Mouse (Mus musculus) heart, adult 2 months (tissue): Measurements from ENCODE around the gene Atp6v1g1. TPM values are rescaled to one million over a fixed set of nuclear protein-coding genes. Genes with fewer than 3 reads are reported as not detected.

Experiments used
- DNase-seq, 2 experiments: peaks; one replicate each; pipeline ENCODE4 v3.0.0; 2021
- H3K27ac ChIP-seq: fragments of 200-600 bp; 2 replicates; pipeline ENCODE4 v1.8.1; 2022
- H3K27me3 ChIP-seq: fragments of 200-500 bp; 2 replicates; pipeline ENCODE4 v1.6.1; 2012; ENCODE audit warnings: mild to moderate bottlenecking, low read length, inconsistent platforms, mixed read lengths; ENCODE audit not compliant: control insufficient read depth, insufficient read depth
- H3K36me3 ChIP-seq: fragments of 200-500 bp; 2 replicates; pipeline ENCODE4 v1.6.1; 2012; ENCODE audit warnings: low read length, inconsistent platforms; ENCODE audit not compliant: control insufficient read depth, insufficient read depth
- H3K4me1 ChIP-seq: fragments of 200-500 bp; 2 replicates; pipeline ENCODE4 v1.6.1; 2011; ENCODE audit warnings: low read length; ENCODE audit not compliant: control insufficient read depth, insufficient read depth
- H3K4me3 ChIP-seq: fragments of 200-600 bp; 2 replicates; pipeline ENCODE4 v1.8.1; 2022
- H3K79me2 ChIP-seq: fragments of 200-500 bp; replicated peaks from 2 replicates; pipeline ENCODE4 v1.6.1; 2012; ENCODE audit warnings: mild to moderate bottlenecking, inconsistent platforms, low read length, moderate library complexity, mixed read lengths; ENCODE audit not compliant: control insufficient read depth, insufficient read depth
- H3K9ac ChIP-seq: fragments of 200-500 bp; 2 replicates; pipeline ENCODE4 v1.6.1; 2012; ENCODE audit warnings: low read depth, mild to moderate bottlenecking, control low read depth, inconsistent platforms, low read length, mixed read lengths
- CTCF ChIP-seq: fragments of 200-600 bp; IDR thresholded peaks from 2 replicates; pipeline ENCODE4 v1.8.1; 2022; ENCODE audit warnings: antibody characterized with exemption, mild to moderate bottlenecking, moderate library complexity
- EP300 ChIP-seq: fragments of 200-500 bp; IDR thresholded peaks from 2 replicates; pipeline ENCODE4 v1.6.1; 2011; ENCODE audit warnings: low read depth, low read length, control low read depth; ENCODE audit not compliant: insufficient read depth
- POLR2A ChIP-seq: fragments of 200-500 bp; IDR thresholded peaks from 2 replicates; pipeline ENCODE4 v1.6.1; 2011; ENCODE audit warnings: mild to moderate bottlenecking, low read depth, low read length, control low read depth; ENCODE audit not compliant: insufficient read depth
- WGBS: fragments of 180-500 bp; shearing (Covaris S2); methylation state at CpG from one replicate; pipeline ENCODE4 v1.1.7; 2018; 5-methylcytosine and 5-hydroxymethylcytosine counted together
- intact Hi-C: fragments of 180-260 bp; cut with DNase I; formaldehyde crosslinking; loops from one replicate; pipeline ENCODE4 v1.15.1; 2025
- polyA plus RNA-seq: library from polyadenylated mRNA; depleted of rRNA; stranded (reverse); fragments of >200 nt; gene quantifications from 2 replicates; pipeline ENCODE4 v1.2.3, GENCODE M21; 2012; rRNA removed
- total RNA-seq, 2 experiments: library from RNA; stranded (reverse); gene quantifications; 2 replicates each; pipeline ENCODE4 v1.2.3; 2021

The Atp6v1g1 gene
- total and polyA plus RNA-seq, 3 experiments: 53.6 to 164 (median 138) TPM

DNA sequence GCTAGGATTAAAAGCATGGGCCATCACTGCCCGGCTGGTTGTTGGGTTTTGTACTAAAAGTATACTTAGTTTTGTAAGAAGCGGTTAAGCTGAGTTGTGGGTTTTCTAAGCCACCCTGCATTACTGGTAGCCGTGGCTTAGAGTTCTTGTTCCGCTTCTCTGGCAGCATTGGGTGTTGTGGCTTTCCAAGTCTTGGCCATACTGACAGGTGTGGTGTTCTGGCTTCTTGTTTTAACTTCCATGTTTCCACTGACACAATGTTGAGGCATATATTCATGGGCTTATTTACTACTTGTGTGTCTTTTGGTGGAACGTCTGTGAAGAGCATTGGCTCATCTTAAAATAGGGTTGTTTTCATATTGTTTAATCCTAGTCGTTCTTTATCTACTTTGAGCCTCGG is 45.4 kb downstream of the Atp6v1g1 start:
- intact Hi-C loops: no loop called here

DNA sequence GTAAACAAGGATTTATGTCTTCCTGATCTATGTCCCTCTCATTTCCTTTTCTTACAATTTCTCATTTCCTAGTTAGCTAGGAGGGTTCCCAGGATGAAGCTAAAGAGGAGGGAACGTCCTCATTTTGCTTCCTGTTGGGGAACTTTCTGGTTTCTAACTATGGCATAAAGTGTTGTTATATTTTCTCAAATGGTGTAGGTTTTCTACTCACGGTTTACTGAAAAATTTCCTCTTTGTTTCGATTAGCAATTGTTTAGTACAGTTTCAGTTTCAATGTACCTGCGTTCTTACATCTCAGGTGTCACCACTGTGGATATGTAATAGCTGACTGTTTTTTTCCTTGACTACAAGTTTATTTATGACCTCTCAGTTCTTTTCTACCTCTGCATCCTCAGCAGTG is 46.0 kb downstream of the Atp6v1g1 start:
- Histone ChIP-seq H3K4me1 (peaks cover 6% of the 10 kb centered on the region), H3K79me2 (no peaks in the 10 kb centered on the region), H3K4me3 (no peak overlapping the region), H3K27me3 (no peaks in the 10 kb centered on the region), H3K9ac (no peak overlapping the region), H3K36me3 (peaks cover 2% of the 10 kb centered on the region; the same call in 1 of the 2 replicates), H3K27ac (no peak overlapping the region)
- no peak for DNase-seq
- 66% methylated on average over 4 of the region's 4 CpGs for WGBS
- intact Hi-C loops: no loop called here
- TF ChIP-seq CTCF: no peak
- no peak for TF ChIP-seq EP300
- no peak for TF ChIP-seq POLR2A

More for the DNA sequence above, 45.4 kb downstream of the Atp6v1g1 start:
- no peaks in the 10 kb centered on the region for H3K79me2 ChIP-seq
- H3K27me3 ChIP-seq: no peaks in the 10 kb centered on the region
- peaks cover 3% of the 10 kb centered on the region for H3K4me1 ChIP-seq
- TF ChIP-seq POLR2A (no peak), EP300 (no peak), CTCF (no peak)
- no peak for DNase-seq
- WGBS: 75% methylated on average over 7 of the region's 7 CpGs
- H3K4me3 ChIP-seq: no peak overlapping the region
- no peak overlapping the region for H3K9ac ChIP-seq
- peaks cover 2% of the 10 kb centered on the region; the same call in 1 of the 2 replicates for H3K36me3 ChIP-seq
- H3K27ac ChIP-seq: no peak overlapping the region

DNA sequence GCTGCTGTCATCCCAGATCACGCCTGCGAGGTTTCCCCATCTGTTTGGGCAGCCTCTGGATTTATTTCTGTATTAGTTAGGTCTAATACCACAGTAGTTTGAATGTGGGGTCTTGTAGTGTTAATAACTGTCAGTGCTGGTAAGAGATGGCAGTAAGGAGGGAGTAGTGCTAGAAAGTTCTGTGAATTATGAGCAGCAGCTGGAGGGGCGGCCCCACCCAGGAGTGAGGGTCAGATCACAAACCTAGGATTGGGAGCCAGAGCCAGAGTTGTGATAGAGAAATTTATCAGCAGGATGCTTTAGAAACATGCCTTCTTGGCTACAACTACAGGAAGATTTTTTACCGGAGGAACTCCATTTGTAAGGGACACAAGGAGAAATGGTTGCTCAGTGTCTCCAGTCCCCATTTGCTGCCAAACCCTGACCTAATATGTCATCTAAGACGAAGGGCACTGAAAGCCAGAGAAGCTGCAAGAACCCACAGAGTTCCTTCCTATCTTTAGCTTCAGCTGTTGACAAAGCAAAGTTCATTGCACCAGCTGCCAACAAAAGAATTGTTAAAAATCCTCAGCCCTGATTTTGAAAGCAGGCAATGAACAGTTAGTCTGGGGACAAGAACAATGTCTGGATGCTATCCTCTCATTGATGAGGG is 50.0 kb downstream of the Atp6v1g1 start:
- H3K4me1 ChIP-seq: peaks cover 6% of the 10 kb centered on the region
- no peaks in the 10 kb centered on the region for H3K79me2 ChIP-seq
- WGBS: 42% methylated on average over 5 of the region's 5 CpGs
- TF ChIP-seq POLR2A (no peak), EP300 (no peak), CTCF (no peak)
- no peak overlapping the region for H3K9ac ChIP-seq
- H3K27me3 ChIP-seq: no peaks in the 10 kb centered on the region
- H3K36me3 ChIP-seq: peaks cover 2% of the 10 kb centered on the region; the same call in 1 of the 2 replicates
- peak in 1 of 2 experiments; percentile 37 for DNase-seq
- H3K4me3 ChIP-seq: no peak overlapping the region
- intact Hi-C loops: no loop called here
- H3K27ac ChIP-seq: peak overlapping the region; percentile 3; the same call in 1 of the 2 replicates

DNA sequence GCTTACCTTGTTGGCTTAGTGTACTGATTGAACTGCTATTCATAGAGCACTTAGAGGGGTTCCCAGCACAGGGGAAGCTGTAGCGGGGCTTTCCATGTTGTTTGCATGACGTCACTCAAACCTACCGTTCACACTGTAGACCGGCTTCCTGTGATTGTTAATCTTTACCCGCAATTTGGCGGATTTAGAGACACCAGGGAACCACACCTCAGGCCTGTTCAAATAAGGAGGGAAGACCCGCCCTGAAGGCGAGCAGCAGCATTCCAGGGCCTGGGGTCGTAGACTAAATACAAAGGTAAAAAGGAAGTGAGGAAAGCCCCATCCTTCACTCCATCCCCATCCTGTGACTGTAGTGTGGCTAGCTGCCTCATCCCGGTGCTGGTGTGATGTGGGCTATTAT is 50.7 kb downstream of the Atp6v1g1 start:
- TF ChIP-seq POLR2A (no peak), EP300 (no peak), CTCF (no peak)
- Histone ChIP-seq H3K27me3 (no peaks in the 10 kb centered on the region), H3K9ac (no peak overlapping the region), H3K27ac (no peak overlapping the region), H3K4me1 (peaks cover 6% of the 10 kb centered on the region), H3K4me3 (no peak overlapping the region), H3K79me2 (no peaks in the 10 kb centered on the region), H3K36me3 (peaks cover 2% of the 10 kb centered on the region; the same call in 1 of the 2 replicates)
- WGBS: 35% methylated on average over 10 of the region's 10 CpGs
- no peak for DNase-seq
- intact Hi-C loops: no loop called here

DNA sequence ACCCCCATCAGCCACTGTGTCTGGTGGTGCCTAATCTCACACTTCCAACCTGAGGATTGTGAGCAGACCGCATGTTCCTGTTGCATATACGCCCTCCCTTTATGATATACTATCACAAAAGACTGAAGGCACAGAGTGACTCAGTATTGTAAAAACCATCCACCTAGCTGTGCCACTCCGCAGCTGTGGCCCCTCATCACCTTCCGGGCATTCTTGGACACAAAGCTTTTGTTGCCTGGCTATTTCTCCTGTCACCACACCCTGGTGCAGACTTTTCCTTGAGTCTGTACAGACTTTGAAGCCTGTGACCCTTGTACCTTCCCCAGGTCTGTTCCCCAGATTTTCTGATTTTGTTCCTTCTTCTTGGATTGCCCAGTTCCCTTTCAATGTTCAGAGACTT is 51.4 kb downstream of the Atp6v1g1 start:
- no peaks in the 10 kb centered on the region for H3K79me2 ChIP-seq
- no peak for TF ChIP-seq CTCF
- TF ChIP-seq EP300: no peak
- no peak for TF ChIP-seq POLR2A
- H3K4me3 ChIP-seq: no peak overlapping the region

More for the DNA sequence above, 51.4 kb downstream of the Atp6v1g1 start:
- Histone ChIP-seq H3K27ac (no peak overlapping the region), H3K27me3 (no peaks in the 10 kb centered on the region), H3K36me3 (peaks cover 2% of the 10 kb centered on the region; the same call in 1 of the 2 replicates), H3K4me1 (peaks cover 6% of the 10 kb centered on the region), H3K9ac (no peak overlapping the region)
- no peak for DNase-seq
- intact Hi-C loops: loop anchor here (2.0 kb wide), 1 partner anchor 37 kb away; the partner anchor contains the start of gene Tmem268
- 97% methylated on average over 4 of the region's 4 CpGs for WGBS

Other genes with a start within 250 kb of the Atp6v1g1 start
- under 1 TPM; 0.41 to 0.65 TPM for gene Orm1, start 200.2 kb upstream of the Atp6v1g1 start, total RNA-seq
- gene Orm1, start 200.2 kb upstream of the Atp6v1g1 start, polyA plus RNA-seq: 3.0 and 4.2 TPM in 2 replicates
- 1 to 10 TPM; 2.7 to 3.6 TPM for gene Orm3, start 188.6 kb upstream of the Atp6v1g1 start, total RNA-seq
- gene Orm3, start 188.6 kb upstream of the Atp6v1g1 start, polyA plus RNA-seq: 0.41 TPM in 1 of 2 replicates, not detected in the other
- gene Orm2, start 182.3 kb upstream of the Atp6v1g1 start, total RNA-seq: not detected
- 0.73 TPM in 1 of 2 replicates, not detected in the other for gene Orm2, start 182.3 kb upstream of the Atp6v1g1 start, polyA plus RNA-seq
- 1 to 10 TPM; 3.5 to 3.9 TPM for gene Akna, start 141.4 kb upstream of the Atp6v1g1 start, total RNA-seq
- gene Akna, start 141.4 kb upstream of the Atp6v1g1 start, polyA plus RNA-seq: 3.4 and 4.8 TPM in 2 replicates
- gene Whrn, start 48.8 kb upstream of the Atp6v1g1 start, total RNA-seq: 10 to 100 TPM; 29.9 to 31.4 TPM
- gene Whrn, start 48.8 kb upstream of the Atp6v1g1 start, polyA plus RNA-seq: 33.9 and 44.7 TPM in 2 replicates
- gene Tmem268, start 14.0 kb downstream of the Atp6v1g1 start, total RNA-seq: 10 to 100 TPM; 10.9 to 11.0 TPM
- 8.3 and 13.0 TPM in 2 replicates for gene Tmem268, start 14.0 kb downstream of the Atp6v1g1 start, polyA plus RNA-seq
- not detected for gene Gm11213, start 60.5 kb downstream of the Atp6v1g1 start, total RNA-seq
- not detected in 2 replicates for gene Gm11213, start 60.5 kb downstream of the Atp6v1g1 start, polyA plus RNA-seq
- not detected for gene Tex48, start 77.7 kb downstream of the Atp6v1g1 start, total RNA-seq
- not detected in 2 replicates for gene Tex48, start 77.7 kb downstream of the Atp6v1g1 start, polyA plus RNA-seq
- not detected for gene Gm11214, start 118.6 kb downstream of the Atp6v1g1 start, total RNA-seq
- gene Gm11214, start 118.6 kb downstream of the Atp6v1g1 start, polyA plus RNA-seq: not detected in 2 replicates
- gene Tnfsf15, start 200.3 kb downstream of the Atp6v1g1 start, total RNA-seq: not detected
- gene Tnfsf15, start 200.3 kb downstream of the Atp6v1g1 start, polyA plus RNA-seq: 0.03 TPM in 1 of 2 replicates, not detected in the other